Mouse (Mus musculus): ENCODE results near the gene Zmynd15. TPM values are rescaled to one million over a fixed set of nuclear protein-coding genes. Genes with fewer than 3 reads are reported as not detected.
A peak's percentile ranks its signal among the peaks of the same experiment; 100 is the strongest.
"Not testable (repeated sequence)": the region's sequence is repeated elsewhere in the genome, so short reads cannot be mapped to it uniquely, and the experiment has no call there.

Zmynd15 gene
- 0.59 and 0.78 TPM in 2 replicates for polyA plus RNA-seq (2015; fragmentation: Nextera tagmentation; extraction: Ambion mirVana)

- Histone ChIP-seq H3K4me2 (peak within 1 kb of the TSS; percentile 95), H3K4me3 (peak within 1 kb of the TSS; percentile 60), H3K36me3 (0 out of 2 replicates have a peak, but pooled peaks cover 6% of the 10 kb centered on the region), H3K9ac (peak within 1 kb of the TSS; percentile 77), H3K4me1 (peaks cover 14% of the 10 kb centered on the region), H3K9me3 (no peaks in the 10 kb centered on the region), H3K27me3 (peaks cover 54% of the 10 kb centered on the region), H3K27ac (no peak within 1 kb of the TSS)
- 17% methylated on average over 32 of the region's 32 CpGs for WGBS
- ATAC-seq (ENCODE audit: insufficient number of reproducible peaks, insufficient read depth, low FRiP score, low TSS enrichment, low read depth) = no peak
Observed at GRCm38 (mm10) chr11:70458688-70459600, at the start of gene Zmynd15. TSS of gene Zmynd15 (plus strand) at chr11:70459433.

DNA sequence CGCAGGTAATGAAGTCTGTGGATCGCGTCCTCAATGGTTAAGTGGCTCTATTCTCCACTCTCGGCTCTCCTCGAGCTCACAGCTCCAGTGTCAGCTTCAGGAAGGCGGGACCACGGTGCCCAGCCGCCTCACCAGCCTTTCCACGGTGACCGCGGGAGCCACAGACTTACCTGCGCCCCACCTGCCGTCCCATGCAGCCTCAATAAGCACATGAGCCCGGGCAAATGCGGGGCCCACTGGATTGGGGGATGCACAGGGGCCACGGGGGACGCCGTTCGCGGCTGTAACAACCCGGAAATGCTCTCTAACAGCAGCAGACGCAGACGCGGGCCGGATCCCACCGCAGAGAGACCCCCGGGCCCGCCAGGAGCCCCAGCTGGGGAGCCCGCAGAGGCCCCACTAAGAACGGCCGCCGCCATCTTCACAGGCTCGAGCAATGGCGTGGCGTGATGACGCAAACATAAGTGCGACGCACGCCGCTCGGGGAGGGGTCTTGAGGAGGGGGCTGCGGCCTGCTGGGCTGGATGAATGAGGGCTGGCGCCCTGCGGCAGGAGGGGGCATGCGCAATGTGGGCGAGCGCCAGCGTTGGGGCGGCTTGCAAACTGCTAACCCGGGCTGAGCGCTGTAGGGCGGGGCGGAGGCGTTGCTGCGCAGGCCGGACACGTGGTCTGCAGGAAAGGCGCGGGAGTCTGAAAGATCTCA, 49.5 kb upstream of the Zmynd15 start, which contains the start of gene Pelp1:
Gene Pelp1, minus strand, starts transcription at position 438 of the 703 bp plus-strand sequence.
- under 1% methylated on average over 59 of the region's 59 CpGs for WGBS

DNA sequence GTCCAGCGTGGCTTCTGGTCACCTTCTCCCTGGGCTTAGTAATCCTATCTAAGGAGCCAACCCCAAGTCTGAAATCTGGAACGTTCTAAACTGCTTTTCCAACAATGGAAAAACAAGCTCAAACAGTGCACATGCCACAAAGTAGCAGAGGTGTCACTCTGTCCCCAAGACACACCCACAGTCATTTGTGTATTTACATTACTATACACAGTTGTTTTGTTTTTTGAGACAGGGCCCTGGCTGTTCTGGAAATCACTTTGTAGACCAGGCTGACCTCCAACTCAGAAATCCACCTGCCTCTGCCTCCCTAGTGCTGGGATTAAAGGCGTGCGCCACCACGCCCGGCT, 49.0 kb upstream of the Zmynd15 start:
- H3K4me2 ChIP-seq = peak overlapping the region; percentile 81
- H3K27me3 ChIP-seq = no peaks in the 10 kb centered on the region
- no peak for ATAC-seq (ENCODE audit: insufficient number of reproducible peaks, insufficient read depth, low FRiP score, low TSS enrichment, low read depth)
- H3K36me3 ChIP-seq = peaks cover 5% of the 10 kb centered on the region
- H3K9ac ChIP-seq = peak overlapping the region; percentile 99
- H3K27ac ChIP-seq = peak overlapping the region; percentile 76; the same call in 1 of the 2 replicates
- H3K9me3 ChIP-seq = no peaks in the 10 kb centered on the region
- H3K4me3 ChIP-seq = peak overlapping the region; percentile 100
- peaks cover 16% of the 10 kb centered on the region for H3K4me1 ChIP-seq
- 62% methylated on average over 6 of the region's 6 CpGs for WGBS

More for the DNA sequence above, 49.5 kb upstream of the Zmynd15 start, which contains the start of gene Pelp1:
- ATAC-seq (ENCODE audit: insufficient number of reproducible peaks, insufficient read depth, low FRiP score, low TSS enrichment, low read depth) = peak; percentile 95
- H3K4me1 ChIP-seq = peaks cover 16% of the 10 kb centered on the region
- peak within 1 kb of the TSS; percentile 99 for H3K9ac ChIP-seq
- H3K36me3 ChIP-seq = peaks cover 10% of the 10 kb centered on the region
- H3K4me2 ChIP-seq = peak within 1 kb of the TSS; percentile 81
- H3K27ac ChIP-seq = peak within 1 kb of the TSS; percentile 76
- no peaks in the 10 kb centered on the region for H3K27me3 ChIP-seq
- H3K9me3 ChIP-seq = no peaks in the 10 kb centered on the region
- peak within 1 kb of the TSS; percentile 100 for H3K4me3 ChIP-seq

DNA sequence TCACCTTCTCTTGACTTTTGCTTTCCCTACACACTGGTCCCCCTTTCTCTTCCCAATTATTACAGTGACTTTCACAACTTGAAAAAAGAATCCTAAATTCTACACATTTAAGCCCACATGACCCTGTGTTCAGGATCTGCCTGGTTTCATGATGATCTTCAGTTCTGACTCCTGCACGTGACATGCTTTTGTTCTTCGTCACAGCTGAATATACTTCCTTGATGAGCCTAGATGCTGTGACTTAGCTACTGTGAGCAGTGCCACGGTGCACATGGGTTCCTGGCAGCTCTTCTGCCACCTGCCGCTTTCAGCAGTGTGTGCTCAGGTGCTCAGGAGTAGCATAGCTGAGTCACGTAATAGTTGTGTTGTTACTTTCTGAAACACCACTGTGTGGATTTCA, 46.6 kb upstream of the Zmynd15 start:
- Histone ChIP-seq H3K27ac (no peak overlapping the region), H3K4me2 (no peak overlapping the region), H3K9ac (no peak overlapping the region), H3K36me3 (no peaks in the 10 kb centered on the region), H3K27me3 (no peaks in the 10 kb centered on the region), H3K4me3 (no peak overlapping the region), H3K4me1 (peaks cover 16% of the 10 kb centered on the region), H3K9me3 (no peaks in the 10 kb centered on the region)
- WGBS = 77% methylated on average over 5 of the region's 5 CpGs
- ATAC-seq (ENCODE audit: insufficient number of reproducible peaks, insufficient read depth, low FRiP score, low TSS enrichment, low read depth) = no peak

DNA sequence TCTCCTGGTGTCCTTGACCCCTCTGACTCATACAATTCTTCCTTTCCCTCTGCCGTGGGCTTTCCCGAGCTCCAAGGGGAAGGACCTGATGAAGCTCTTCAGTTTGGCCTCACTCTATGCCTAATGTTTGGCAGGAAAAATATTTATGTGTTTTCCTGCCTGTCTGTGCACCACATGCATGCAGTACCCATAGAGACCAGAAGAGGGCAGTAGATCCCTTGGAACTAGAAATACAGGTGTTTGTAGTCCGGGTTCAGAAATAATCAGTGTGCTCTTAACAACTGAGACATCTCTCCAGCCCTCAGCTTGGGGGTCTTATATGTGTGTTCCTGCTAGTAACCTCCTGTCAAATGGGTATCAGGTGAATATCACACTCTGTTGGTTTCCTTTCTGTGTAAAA, 45.3 kb upstream of the Zmynd15 start:
- no peak overlapping the region for H3K4me2 ChIP-seq
- no peaks in the 10 kb centered on the region for H3K36me3 ChIP-seq
- no peak overlapping the region for H3K27ac ChIP-seq
- 10% methylated on average over 3 of the region's 3 CpGs for WGBS
- peaks cover 4% of the 10 kb centered on the region for H3K4me1 ChIP-seq
- no peak overlapping the region for H3K4me3 ChIP-seq
- H3K9me3 ChIP-seq = no peaks in the 10 kb centered on the region
- no peak for ATAC-seq (ENCODE audit: insufficient number of reproducible peaks, insufficient read depth, low FRiP score, low TSS enrichment, low read depth)
- H3K27me3 ChIP-seq = no peaks in the 10 kb centered on the region
- H3K9ac ChIP-seq = no peak overlapping the region

DNA sequence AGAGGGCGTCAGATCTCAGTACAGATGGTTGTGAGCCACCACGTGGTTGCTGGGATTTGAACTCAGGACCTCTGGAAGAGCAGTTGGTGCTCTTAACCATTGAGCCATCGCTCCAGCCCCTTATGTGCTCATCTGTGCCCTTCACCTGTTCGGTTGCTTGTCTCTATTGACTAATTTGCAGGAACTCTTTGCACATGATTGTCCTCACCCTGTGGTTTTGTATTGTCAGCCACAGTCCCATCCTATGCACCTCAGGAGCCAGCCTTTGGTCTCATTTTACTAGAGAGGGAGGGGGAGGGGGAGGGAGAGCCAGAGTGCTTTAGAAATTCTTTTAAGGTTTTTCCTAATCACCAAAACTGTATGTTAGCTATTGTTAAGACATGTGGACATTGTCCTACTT, 41.0 kb upstream of the Zmynd15 start:
- ATAC-seq (ENCODE audit: insufficient number of reproducible peaks, insufficient read depth, low FRiP score, low TSS enrichment, low read depth) = no peak
- no peak overlapping the region for H3K27ac ChIP-seq
- no peak overlapping the region for H3K4me3 ChIP-seq
- H3K27me3 ChIP-seq = no peaks in the 10 kb centered on the region
- H3K9me3 ChIP-seq = no peaks in the 10 kb centered on the region
- no peaks in the 10 kb centered on the region for H3K4me1 ChIP-seq
- H3K9ac ChIP-seq = no peak overlapping the region
- 61% methylated on average over 4 of the region's 4 CpGs for WGBS
- no peaks in the 10 kb centered on the region for H3K36me3 ChIP-seq
- H3K4me2 ChIP-seq = no peak overlapping the region

DNA sequence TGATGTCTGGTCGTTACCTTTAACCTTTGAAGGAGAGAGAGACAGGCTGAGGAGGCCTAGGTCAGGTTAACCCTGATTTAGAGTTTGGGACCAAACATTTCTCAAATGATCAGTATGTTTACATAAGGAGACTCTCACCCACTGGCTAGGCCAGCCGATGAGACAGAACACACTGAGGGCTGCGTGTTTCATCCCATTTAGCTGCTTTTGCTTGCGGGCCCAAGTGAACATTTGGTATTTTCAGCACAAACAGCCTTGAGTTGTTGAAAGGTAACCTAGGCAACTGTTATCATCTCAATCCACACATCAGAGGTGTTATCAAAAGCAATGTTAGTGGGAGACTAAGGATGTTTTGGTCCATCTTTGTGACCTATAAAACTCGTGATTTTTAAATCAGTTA, 39.7 kb upstream of the Zmynd15 start:
- no peak overlapping the region for H3K4me3 ChIP-seq
- WGBS = 76% methylated on average over 5 of the region's 5 CpGs
- H3K27ac ChIP-seq = no peak overlapping the region
- no peaks in the 10 kb centered on the region for H3K9me3 ChIP-seq
- no peaks in the 10 kb centered on the region for H3K4me1 ChIP-seq
- ATAC-seq (ENCODE audit: insufficient number of reproducible peaks, insufficient read depth, low FRiP score, low TSS enrichment, low read depth) = no peak
- no peak overlapping the region for H3K4me2 ChIP-seq
- no peaks in the 10 kb centered on the region for H3K36me3 ChIP-seq
- no peaks in the 10 kb centered on the region for H3K27me3 ChIP-seq
- no peak overlapping the region for H3K9ac ChIP-seq

DNA sequence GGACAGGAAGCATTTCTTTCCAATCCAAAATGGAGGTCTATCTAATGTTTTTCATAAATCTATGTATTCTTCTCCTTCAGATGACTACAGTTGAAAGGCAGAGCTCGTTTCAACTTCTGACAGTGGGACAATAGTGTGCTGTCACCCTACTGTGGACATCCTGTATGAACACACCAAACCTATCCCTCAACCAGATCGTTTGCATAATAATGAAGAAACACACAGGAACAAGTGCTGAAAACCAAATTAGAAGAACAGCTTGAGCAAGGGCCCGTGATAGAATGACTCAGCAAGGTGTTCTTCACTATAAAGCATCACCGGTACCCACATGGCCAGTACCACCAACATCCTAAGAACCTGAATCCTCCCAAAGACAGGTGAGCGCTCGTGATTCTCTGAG, 32.6 kb upstream of the Zmynd15 start:
- 76% methylated on average over 6 of the region's 6 CpGs for WGBS
- ATAC-seq (ENCODE audit: insufficient number of reproducible peaks, insufficient read depth, low FRiP score, low TSS enrichment, low read depth); H3K36me3 ChIP-seq; H3K27me3 ChIP-seq; H3K9me3 ChIP-seq; H3K4me1 ChIP-seq; H3K4me2 ChIP-seq; H3K27ac ChIP-seq; H3K9ac ChIP-seq; H3K4me3 ChIP-seq: not testable (repeated sequence)

GRCm38 (mm10) chr11:70431574-70431973, 27.7 kb upstream of the Zmynd15 start:
- no peak for ATAC-seq (ENCODE audit: insufficient number of reproducible peaks, insufficient read depth, low FRiP score, low TSS enrichment, low read depth)
- H3K27ac ChIP-seq = peak overlapping the region; percentile 88
- H3K4me3 ChIP-seq = peak overlapping the region; percentile 75
- peak overlapping the region; percentile 87; the same call in 1 of the 2 replicates for H3K9ac ChIP-seq
- H3K27me3 ChIP-seq = no peaks in the 10 kb centered on the region
- peaks cover 7% of the 10 kb centered on the region for H3K36me3 ChIP-seq
- H3K4me2 ChIP-seq = peak overlapping the region; percentile 70
- 29% methylated on average over 5 of the region's 5 CpGs for WGBS
- H3K9me3 ChIP-seq = no peaks in the 10 kb centered on the region
- H3K4me1 ChIP-seq = peaks cover 21% of the 10 kb centered on the region

- H3K4me1 ChIP-seq = peaks cover 21% of the 10 kb centered on the region
- under 1% methylated on average over 74 of the region's 75 CpGs for whole genome bisulfite sequencing
- H3K9me3 ChIP-seq = no peaks in the 10 kb centered on the region
- peak within 1 kb of the TSS; percentile 70 for H3K4me2 ChIP-seq
- peak; percentile 93 for ATAC-seq (ENCODE audit: insufficient number of reproducible peaks, insufficient read depth, low FRiP score, low TSS enrichment, low read depth)
- H3K27me3 ChIP-seq = no peaks in the 10 kb centered on the region
- peaks cover 14% of the 10 kb centered on the region for H3K36me3 ChIP-seq
- peak within 1 kb of the TSS; percentile 88 for H3K27ac ChIP-seq
- peak within 1 kb of the TSS; percentile 75 for H3K4me3 ChIP-seq
- peak within 1 kb of the TSS; percentile 87 for H3K9ac ChIP-seq
Observed at GRCm38 (mm10) chr11:70432048-70432894, 27.0 kb upstream of the Zmynd15 start, which contains the start of gene Arrb2. TSS of gene Arrb2 (plus strand) at chr11:70432635.

Measured in embryonic facial prominence, embryonic 13.5 days (tissue).